Mouse (Mus musculus): Measurements from ENCODE around the gene Mtch1. TPM values are rescaled to one million over a fixed set of nuclear protein-coding genes. Genes with fewer than 3 reads are reported as not detected.
"Not testable (repeated sequence)": the region's sequence is repeated elsewhere in the genome, so short reads cannot be mapped to it uniquely, and the experiment has no call there.

Gene Mtch1
- polyA plus RNA-seq (2012; ENCODE audit: insufficient read depth, low replicate concordance), result 140 and 280 TPM in 2 replicates

GRCm38 (mm10) chr17:29347645-29348256 is at the start of gene Mtch1:
TSS of gene Mtch1 (minus strand) at chr17:29347934.
- Histone ChIP-seq H3K27me3 (replicated peaks) (no peaks in the 10 kb centered on the region), H3K36me3 (replicated peaks; ENCODE audit: low read length) (peaks cover 24% of the 10 kb centered on the region), H3K9me3 (no peaks in the 10 kb centered on the region), H3K4me1 (peaks cover 54% of the 10 kb centered on the region), H3K4me3 (replicated peaks) (peak within 1 kb of the TSS; percentile 93)
- TF ChIP-seq GATA1 (IDR thresholded peaks at IDR 0.05; ENCODE audit: borderline replicate concordance, low read length) (no peak), FLI1 (IDR thresholded peaks at IDR 0.05; ENCODE audit: low read length) (no peak)

- Histone ChIP-seq H3K4me3 (replicated peaks) (peak overlapping the region; percentile 93), H3K4me1 (peaks cover 95% of the 10 kb centered on the region)
- TF ChIP-seq GATA1 (IDR thresholded peaks at IDR 0.05; ENCODE audit: borderline replicate concordance, low read length) (no peak), FLI1 (IDR thresholded peaks at IDR 0.05; ENCODE audit: low read length) (no peak)
These were observed 49.1 kb upstream of the Mtch1 start for GRCm38 (mm10) chr17:29396821-29397242.

GRCm38 (mm10) chr17:29396056-29396799 is 48.5 kb upstream of the Mtch1 start:
- no peaks in the 10 kb centered on the region for H3K27me3 ChIP-seq (replicated peaks)
- peaks cover 91% of the 10 kb centered on the region for H3K4me1 ChIP-seq
- TF ChIP-seq GATA1 (IDR thresholded peaks at IDR 0.05; ENCODE audit: borderline replicate concordance, low read length) (no peak), FLI1 (IDR thresholded peaks at IDR 0.05; ENCODE audit: low read length) (no peak)
- no peaks in the 10 kb centered on the region for H3K9me3 ChIP-seq
- peak overlapping the region; percentile 93 for H3K4me3 ChIP-seq (replicated peaks)
- no peaks in the 10 kb centered on the region for H3K36me3 ChIP-seq (replicated peaks; ENCODE audit: low read length)

More at GRCm38 (mm10) chr17:29396821-29397242, 49.1 kb upstream of the Mtch1 start:
- Histone ChIP-seq H3K9me3 (no peaks in the 10 kb centered on the region), H3K27me3 (replicated peaks) (no peaks in the 10 kb centered on the region), H3K36me3 (replicated peaks; ENCODE audit: low read length) (no peaks in the 10 kb centered on the region)

- Histone ChIP-seq H3K4me1 (peaks cover 85% of the 10 kb centered on the region), H3K27me3 (replicated peaks) (no peaks in the 10 kb centered on the region), H3K4me3 (replicated peaks) (peak overlapping the region; percentile 90), H3K36me3 (replicated peaks; ENCODE audit: low read length) (no peaks in the 10 kb centered on the region), H3K9me3 (no peaks in the 10 kb centered on the region)
- TF ChIP-seq GATA1 (IDR thresholded peaks at IDR 0.05; ENCODE audit: borderline replicate concordance, low read length), result no peak
- no peak for TF ChIP-seq FLI1 (IDR thresholded peaks at IDR 0.05; ENCODE audit: low read length)
These were observed 47.6 kb upstream of the Mtch1 start for GRCm38 (mm10) chr17:29395381-29395780.

GRCm38 (mm10) chr17:29394761-29395160 is 47.0 kb upstream of the Mtch1 start:
- Histone ChIP-seq H3K4me3 (replicated peaks) (peak overlapping the region; percentile 90), H3K4me1 (peaks cover 79% of the 10 kb centered on the region)
- H3K36me3 ChIP-seq (replicated peaks; ENCODE audit: low read length); H3K27me3 ChIP-seq (replicated peaks); H3K9me3 ChIP-seq: not testable (repeated sequence)

GRCm38 (mm10) chr17:29394106-29394760 is 46.5 kb upstream of the Mtch1 start:
- H3K4me3 ChIP-seq (replicated peaks), result peak overlapping the region; percentile 90
- H3K27me3 ChIP-seq (replicated peaks), result no peaks in the 10 kb centered on the region
- no peaks in the 10 kb centered on the region for H3K9me3 ChIP-seq
- TF ChIP-seq FLI1 (IDR thresholded peaks at IDR 0.05; ENCODE audit: low read length), result no peak
- H3K4me1 ChIP-seq, result peaks cover 79% of the 10 kb centered on the region
- H3K36me3 ChIP-seq (replicated peaks; ENCODE audit: low read length), result no peaks in the 10 kb centered on the region

- TF ChIP-seq FLI1 (IDR thresholded peaks at IDR 0.05; ENCODE audit: low read length), result no peak
- TF ChIP-seq GATA1 (IDR thresholded peaks at IDR 0.05; ENCODE audit: borderline replicate concordance, low read length), result no peak
- peaks cover 1% of the 10 kb centered on the region for H3K27me3 ChIP-seq (replicated peaks)
- H3K4me3 ChIP-seq (replicated peaks), result peak overlapping the region; percentile 79
- H3K9me3 ChIP-seq, result no peaks in the 10 kb centered on the region
- peaks cover 78% of the 10 kb centered on the region for H3K4me1 ChIP-seq
- no peaks in the 10 kb centered on the region for H3K36me3 ChIP-seq (replicated peaks; ENCODE audit: low read length)
These were observed 45.8 kb upstream of the Mtch1 start for GRCm38 (mm10) chr17:29393335-29394089.

GRCm38 (mm10) chr17:29391280-29391679 is 43.5 kb upstream of the Mtch1 start:
- H3K36me3 ChIP-seq (replicated peaks; ENCODE audit: low read length), result peaks cover 3% of the 10 kb centered on the region
- H3K4me1 ChIP-seq, result peaks cover 55% of the 10 kb centered on the region
- TF ChIP-seq FLI1 (IDR thresholded peaks at IDR 0.05; ENCODE audit: low read length) (no peak), GATA1 (IDR thresholded peaks at IDR 0.05; ENCODE audit: borderline replicate concordance, low read length) (no peak)
- peaks cover 1% of the 10 kb centered on the region for H3K27me3 ChIP-seq (replicated peaks)
- H3K4me3 ChIP-seq (replicated peaks), result no peak overlapping the region
- H3K9me3 ChIP-seq, result no peaks in the 10 kb centered on the region

- H3K27me3 ChIP-seq (replicated peaks), result peaks cover 1% of the 10 kb centered on the region
- no peak for TF ChIP-seq GATA1 (IDR thresholded peaks at IDR 0.05; ENCODE audit: borderline replicate concordance, low read length)
- no peak for TF ChIP-seq FLI1 (IDR thresholded peaks at IDR 0.05; ENCODE audit: low read length)
- peak overlapping the region; percentile 82 for H3K4me3 ChIP-seq (replicated peaks)
- H3K4me1 ChIP-seq, result peaks cover 46% of the 10 kb centered on the region
- no peaks in the 10 kb centered on the region for H3K9me3 ChIP-seq
- H3K36me3 ChIP-seq (replicated peaks; ENCODE audit: low read length), result peaks cover 3% of the 10 kb centered on the region
These were observed 41.2 kb upstream of the Mtch1 start for GRCm38 (mm10) chr17:29388978-29389377.

All from megakaryocyte, embryonic 14.5 days (primary cell).